10 mouse cellular contexts compared by ENCODE assay signal in genomic region chr1:73743737-73744554, GRCm38 (mm10).
DNase-seq lines count a peak whose midpoint lies in the region; ATAC-seq and TF ChIP-seq lines count a peak whose summit lies in the region.
"Had no signal": no experiment of that assay in that cellular context is flagged by ENCODE, and none has a peak within 500 bp of the region (broad histone marks: within the 10 kb centered on the region; RNA-seq: fewer than 3 reads in every experiment).

No protein-coding gene starts in this region.

- ATAC-seq in liver, embryonic 11.5 days (replicated peaks; ENCODE audit: low FRiP score): no peak
- ATAC-seq in forebrain, postnatal 0 days: peak; percentile 83
- peak; percentile 89 for ATAC-seq in stomach, embryonic 16.5 days (ENCODE audit: insufficient read depth, low FRiP score)
- ATAC-seq in megakaryocyte progenitor cell, adult 5-6 weeks (replicated peaks; ENCODE audit: poor library complexity): no peak
- ATAC-seq in megakaryocyte, adult 5-6 weeks (ENCODE audit: poor library complexity, severe bottlenecking): no peak

- H3K79me2 ChIP-seq in liver, adult 2 months (ENCODE audit: control insufficient read depth, insufficient read depth, low read length): no peaks in the 10 kb centered on the region

- 33% methylated on average over 6 of the region's 6 CpGs for WGBS in liver, adult 2 months
- 39% methylated on average over 6 of the region's 6 CpGs for WGBS in liver, embryonic 11.5 days
- 13% methylated on average over 6 of the region's 6 CpGs for WGBS in forebrain, postnatal 0 days
- 17% methylated on average over 6 of the region's 6 CpGs for WGBS in stomach, embryonic 16.5 days

- no peaks in the 10 kb centered on the region for H3K36me3 ChIP-seq in liver, adult 2 months (ENCODE audit: control insufficient read depth, insufficient read depth, low read length)
- H3K36me3 ChIP-seq in liver, embryonic 11.5 days (ENCODE audit: control insufficient read depth, insufficient read depth, low read length): no peaks in the 10 kb centered on the region
- H3K36me3 ChIP-seq in forebrain, postnatal 0 days (ENCODE audit: insufficient read depth): no peaks in the 10 kb centered on the region
- no peaks in the 10 kb centered on the region for H3K36me3 ChIP-seq in stomach, embryonic 16.5 days (ENCODE audit: control insufficient read depth, insufficient read depth, low read length)

- H3K27me3 ChIP-seq in liver, adult 2 months (ENCODE audit: control insufficient read depth, insufficient read depth, low read length): no peaks in the 10 kb centered on the region
- no peaks in the 10 kb centered on the region for H3K27me3 ChIP-seq in liver, embryonic 11.5 days (replicated peaks; ENCODE audit: control insufficient read depth, insufficient read depth, low read length)
- H3K27me3 ChIP-seq in forebrain, postnatal 0 days (ENCODE audit: insufficient read depth, low read length): no peaks in the 10 kb centered on the region
- no peaks in the 10 kb centered on the region for H3K27me3 ChIP-seq in stomach, embryonic 16.5 days (ENCODE audit: control insufficient read depth, insufficient read depth, low read length)

- H3K4me3 ChIP-seq in liver, adult 2 months (ENCODE audit: insufficient read depth, low read depth, low read length): no peak overlapping the region
- H3K4me3 ChIP-seq in liver, embryonic 11.5 days (ENCODE audit: low read depth, low read length): no peak overlapping the region
- H3K4me3 ChIP-seq in forebrain, postnatal 0 days (ENCODE audit: low read depth, low read length): no peak overlapping the region
- H3K4me3 ChIP-seq in stomach, embryonic 16.5 days (replicated peaks; ENCODE audit: low read length): no peak overlapping the region

- H3K9ac ChIP-seq in liver, adult 2 months (ENCODE audit: low read depth, low read length): no peak overlapping the region
- H3K9ac ChIP-seq in liver, embryonic 11.5 days (ENCODE audit: low read depth, low read length): no peak overlapping the region
- H3K9ac ChIP-seq in forebrain, postnatal 0 days: no peak overlapping the region
- H3K9ac ChIP-seq in stomach, embryonic 16.5 days (ENCODE audit: low read length): peak overlapping the region; percentile 49; the same call in 1 of the 2 replicates

- no peaks in the 10 kb centered on the region for H3K9me3 ChIP-seq in liver, embryonic 11.5 days (ENCODE audit: control insufficient read depth, low read length)
- H3K9me3 ChIP-seq in forebrain, postnatal 0 days (ENCODE audit: low read length): no peaks in the 10 kb centered on the region
- H3K9me3 ChIP-seq in stomach, embryonic 16.5 days (replicated peaks; ENCODE audit: control insufficient read depth, low read length): no peaks in the 10 kb centered on the region

- H3K4me1 ChIP-seq in liver, adult 2 months (ENCODE audit: control insufficient read depth, insufficient read depth, low read length): no peaks in the 10 kb centered on the region
- no peaks in the 10 kb centered on the region for H3K4me1 ChIP-seq in liver, embryonic 11.5 days (replicated peaks; ENCODE audit: control insufficient read depth, insufficient read depth, low read length)
- H3K4me1 ChIP-seq in forebrain, postnatal 0 days (ENCODE audit: insufficient read depth): 0 out of 2 replicates have a peak, but pooled peaks cover 5% of the 10 kb centered on the region
- H3K4me1 ChIP-seq in stomach, embryonic 16.5 days (ENCODE audit: control insufficient read depth, insufficient read depth, low read length): peaks cover 20% of the 10 kb centered on the region

- no peak for TF ChIP-seq CTCF in liver, adult 2 months (IDR thresholded peaks at IDR 0.05; ENCODE audit: low read depth, low read length)
- TF ChIP-seq CTCF in forebrain, postnatal 0 days (IDR thresholded peaks at IDR 0.05; ENCODE audit: low read depth): no peak

- TF ChIP-seq POLR2A in liver, adult 2 months (IDR thresholded peaks at IDR 0.05; ENCODE audit: extremely low read depth, insufficient read depth, low read length): no peak

- no peak overlapping the region for H3K27ac ChIP-seq in liver, adult 2 months (replicated peaks; ENCODE audit: insufficient read depth, low read depth, low read length)
- H3K27ac ChIP-seq in liver, embryonic 11.5 days (ENCODE audit: low read depth, low read length): no peak overlapping the region
- 0 out of 2 replicates have a peak overlapping the region, but pooled peaks have one; percentile 50 for H3K27ac ChIP-seq in forebrain, postnatal 0 days (ENCODE audit: low read depth, low read length)
- H3K27ac ChIP-seq in stomach, embryonic 16.5 days (ENCODE audit: low read length): peak overlapping the region; percentile 85

- DNase-seq in liver, adult 2 months (ENCODE audit: extremely low read depth, low read depth, low spot score): peak; percentile 11
- no peak for DNase-seq in liver, embryonic 11.5 days (ENCODE audit: low spot score)
- peak; percentile 39 for DNase-seq in forebrain, postnatal 0 days
- peak; percentile 21 for DNase-seq in lung, postnatal 25 days (ENCODE audit: low spot score)
- no peak for DNase-seq in heart, adult 9 months (ENCODE audit: low spot score in 2 of 2)
- DNase-seq: cerebellum, postnatal 36 days; heart, postnatal 4 days had no signal

- no peak overlapping the region for H3K4me2 ChIP-seq in liver, embryonic 11.5 days
- H3K4me2 ChIP-seq in forebrain, postnatal 0 days (ENCODE audit: low read depth): no peak overlapping the region
- H3K4me2 ChIP-seq in stomach, embryonic 16.5 days (ENCODE audit: low read depth, low read length): no peak overlapping the region

Comparison
In these comparisons a context has a peak if more than half of its experiments do, and no peak if none do; other contexts are left out.
1. DNase-seq: peak in liver, adult 2 months (single experiment), forebrain, postnatal 0 days (single experiment) and lung, postnatal 25 days (single experiment); none in liver, embryonic 11.5 days (single experiment) and heart, adult 9 months (0 of 2).
2. H3K27ac ChIP-seq: peak in forebrain, postnatal 0 days (single experiment) and stomach, embryonic 16.5 days (single experiment); none in liver, adult 2 months (single experiment) and liver, embryonic 11.5 days (single experiment).
3. ATAC-seq: peak in forebrain, postnatal 0 days (single experiment) and stomach, embryonic 16.5 days (single experiment); none in liver, embryonic 11.5 days (single experiment), megakaryocyte progenitor cell, adult 5-6 weeks (single experiment) and megakaryocyte, adult 5-6 weeks (single experiment).